Comparison of ENCODE assay signal across 7 mouse cellular contexts in genomic region chr11:117127250-117127837, GRCm38 (mm10). TPM values are rescaled to one million over a fixed set of nuclear protein-coding genes. Genes with fewer than 3 reads are reported as not detected.
DNase-seq lines count a peak whose midpoint lies in the region; ATAC-seq and TF ChIP-seq lines count a peak whose summit lies in the region.

No protein-coding gene starts in this region.

- no peak overlapping the region for H3K4me3 ChIP-seq in intestine, embryonic 14.5 days (ENCODE audit: low read depth, low read length)
- no peak overlapping the region for H3K4me3 ChIP-seq in intestine, postnatal 0 days (ENCODE audit: low read depth, low read length)
- H3K4me3 ChIP-seq in embryonic fibroblast, embryonic 13.5 days (ENCODE audit: insufficient read depth, low read length) = no peak overlapping the region

- TF ChIP-seq CTCF in intestine, postnatal 0 days (IDR thresholded peaks at IDR 0.05; ENCODE audit: low read depth) = no peak
- TF ChIP-seq CTCF in embryonic fibroblast, embryonic 13.5 days (IDR thresholded peaks at IDR 0.05; ENCODE audit: borderline replicate concordance, insufficient read depth, low read length) = no peak

- H3K9ac ChIP-seq in intestine, embryonic 14.5 days (ENCODE audit: low read length) = no peak overlapping the region
- no peak overlapping the region for H3K9ac ChIP-seq in intestine, postnatal 0 days (ENCODE audit: low read depth, low read length)

- no peak for DNase-seq in intestine, embryonic 14.5 days (ENCODE audit: low spot score)
- peak; percentile 71 for DNase-seq in skeletal muscle tissue, adult 2 months (ENCODE audit: low read depth, low spot score)
- no peak for DNase-seq in retina, postnatal 1 day
- no peak for DNase-seq in frontal cortex, postnatal 25 days (ENCODE audit: low spot score in 2 of 2)

- WGBS in intestine, embryonic 14.5 days = 46% methylated on average over 13 of the region's 13 CpGs
- WGBS in intestine, postnatal 0 days = 56% methylated on average over 13 of the region's 13 CpGs

- peak overlapping the region; percentile 34 for H3K27ac ChIP-seq in intestine, embryonic 14.5 days (ENCODE audit: low read depth)
- no peak overlapping the region for H3K27ac ChIP-seq in intestine, postnatal 0 days (ENCODE audit: low read depth, low read length)
- 0 out of 2 replicates have a peak overlapping the region, but pooled peaks have one; percentile 30 for H3K27ac ChIP-seq in embryonic fibroblast, embryonic 13.5 days (ENCODE audit: insufficient read depth, low read length)

- no peaks in the 10 kb centered on the region for H3K27me3 ChIP-seq in intestine, embryonic 14.5 days (replicated peaks; ENCODE audit: control insufficient read depth, insufficient read depth, low read length)
- H3K27me3 ChIP-seq in intestine, postnatal 0 days (replicated peaks; ENCODE audit: control insufficient read depth, insufficient read depth, low read length) = no peaks in the 10 kb centered on the region

- no peak for TF ChIP-seq POLR2A in embryonic fibroblast, embryonic 13.5 days (IDR thresholded peaks at IDR 0.05; ENCODE audit: low read depth, low read length)

- no peaks in the 10 kb centered on the region for H3K36me3 ChIP-seq in intestine, embryonic 14.5 days (ENCODE audit: control insufficient read depth, insufficient read depth, low read length)
- H3K36me3 ChIP-seq in intestine, postnatal 0 days (ENCODE audit: control insufficient read depth, insufficient read depth) = peaks cover under 1% of the 10 kb centered on the region

- no peak overlapping the region for H3K4me2 ChIP-seq in intestine, embryonic 14.5 days (ENCODE audit: low read length)
- no peak overlapping the region for H3K4me2 ChIP-seq in intestine, postnatal 0 days (replicated peaks; ENCODE audit: low read depth)

- no peaks in the 10 kb centered on the region for H3K9me3 ChIP-seq in intestine, embryonic 14.5 days (ENCODE audit: control insufficient read depth, low read length)
- H3K9me3 ChIP-seq in intestine, postnatal 0 days (ENCODE audit: control insufficient read depth) = no peaks in the 10 kb centered on the region

- peaks cover 35% of the 10 kb centered on the region for H3K4me1 ChIP-seq in intestine, embryonic 14.5 days (replicated peaks; ENCODE audit: control insufficient read depth, insufficient read depth, low read length)
- 0 out of 2 replicates have a peak, but pooled peaks cover 4% of the 10 kb centered on the region for H3K4me1 ChIP-seq in intestine, postnatal 0 days (replicated peaks; ENCODE audit: control insufficient read depth, insufficient read depth, low read length)
- H3K4me1 ChIP-seq in embryonic fibroblast, embryonic 13.5 days (ENCODE audit: control insufficient read depth, insufficient read depth, low read length) = peaks cover 23% of the 10 kb centered on the region

- ATAC-seq in intestine, embryonic 14.5 days (replicated peaks; ENCODE audit: low FRiP score, low TSS enrichment, low read depth) = no peak
- ATAC-seq in intestine, postnatal 0 days = no peak
- ATAC-seq in inflammation-experienced regulatory T-cells, adult 6 months = peak; percentile 32

RNA-seq across cellular contexts. Expression of gene Sec14l1, which starts 12.4 kb away (rescaled TPM):
- polyA plus RNA-seq in intestine, embryonic 14.5 days (2014; fragmentation: Nextera tagmentation; extraction: Ambion mirVana) = 22.3 and 23.6 TPM in 2 replicates
- 22.8 and 23.9 TPM in 2 replicates for polyA plus RNA-seq in intestine, postnatal 0 days (2015; fragmentation: Nextera tagmentation; extraction: Ambion mirVana)
- polyA plus RNA-seq in embryonic fibroblast, embryonic 13.5 days (2011; ENCODE audit: insufficient read length, low read depth, missing spikeins) = 65.7 and 70.4 TPM in 2 replicates
- polyA plus RNA-seq in inflammation-experienced regulatory T-cells, adult 6 months (2017; shearing (Covaris generic)) = 10 to 100 TPM; 20.1 to 25.6 (median 21.9) TPM
